8 mouse cellular contexts compared by ENCODE assay signal in genomic region chr4:134497223-134497622, GRCm38 (mm10). TPM values are rescaled to one million over a fixed set of nuclear protein-coding genes. Genes with fewer than 3 reads are reported as not detected.
DNase-seq lines count a peak whose midpoint lies in the region; ATAC-seq and TF ChIP-seq lines count a peak whose summit lies in the region.

No protein-coding gene starts in this region.

- peaks cover 30% of the 10 kb centered on the region for H3K4me1 ChIP-seq in kidney, embryonic 16.5 days (ENCODE audit: insufficient read depth, low read length)
- peaks cover 22% of the 10 kb centered on the region; the same call in 1 of the 2 replicates for H3K4me1 ChIP-seq in hindbrain, postnatal 0 days (ENCODE audit: insufficient read depth, low read length)

- H3K36me3 ChIP-seq in kidney, embryonic 16.5 days (ENCODE audit: insufficient read depth, low read length) = no peaks in the 10 kb centered on the region
- no peaks in the 10 kb centered on the region; the same call in 1 of the 2 replicates for H3K36me3 ChIP-seq in hindbrain, postnatal 0 days (ENCODE audit: insufficient read depth, low read length)
- H3K36me3 ChIP-seq in myocyte (ENCODE audit: control insufficient read depth, insufficient read depth) = no peaks in the 10 kb centered on the region

- no peaks in the 10 kb centered on the region for H3K27me3 ChIP-seq in kidney, embryonic 16.5 days (ENCODE audit: insufficient read depth, low read length)
- H3K27me3 ChIP-seq in hindbrain, postnatal 0 days (ENCODE audit: insufficient read depth, low read length) = no peaks in the 10 kb centered on the region
- H3K27me3 ChIP-seq in myocyte (ENCODE audit: control insufficient read depth, insufficient read depth, insufficient read length) = no peaks in the 10 kb centered on the region

- H3K4me3 ChIP-seq in kidney, embryonic 16.5 days (ENCODE audit: low read length) = peak overlapping the region; percentile 59
- H3K4me3 ChIP-seq in hindbrain, postnatal 0 days (ENCODE audit: low read length) = peak overlapping the region; percentile 56
- H3K4me3 ChIP-seq in myocyte = peak overlapping the region; percentile 21

- no peak overlapping the region; the same call in 1 of the 2 replicates for H3K27ac ChIP-seq in kidney, embryonic 16.5 days (ENCODE audit: low read length)
- peak overlapping the region; percentile 87 for H3K27ac ChIP-seq in hindbrain, postnatal 0 days

- no peak for DNase-seq in kidney, adult 8-10 months
- DNase-seq in hindbrain, postnatal 0 days (ENCODE audit: low spot score) = no peak
- DNase-seq in layer of hippocampus, postnatal 10 days (ENCODE audit: low spot score in 2 of 2) = no peak
- no peak for DNase-seq in gastrocnemius, adult 18-20 months (ENCODE audit: low spot score)
- no peak for DNase-seq in embryo, embryonic 10.5 days (ENCODE audit: low spot score)

- TF ChIP-seq POLR2A in myocyte (IDR thresholded peaks at IDR 0.05; ENCODE audit: insufficient read length, low read depth) = no peak

- 13% methylated on average over 6 of the region's 6 CpGs for WGBS in kidney, embryonic 16.5 days
- WGBS in hindbrain, postnatal 0 days = 5% methylated on average over 6 of the region's 6 CpGs

- H3K79me2 ChIP-seq in myocyte (ENCODE audit: control insufficient read depth, insufficient read depth) = no peaks in the 10 kb centered on the region

- peak overlapping the region; percentile 96 for H3K4me2 ChIP-seq in kidney, embryonic 16.5 days (replicated peaks; ENCODE audit: low read depth, low read length)
- peak overlapping the region; percentile 89 for H3K4me2 ChIP-seq in hindbrain, postnatal 0 days (ENCODE audit: low read depth, low read length)
- H3K4me2 ChIP-seq in myocyte (ENCODE audit: low read depth) = peak overlapping the region; percentile 66

- peak overlapping the region; percentile 53 for H3K9ac ChIP-seq in kidney, embryonic 16.5 days (replicated peaks; ENCODE audit: low read length)
- peak overlapping the region; percentile 67 for H3K9ac ChIP-seq in hindbrain, postnatal 0 days (replicated peaks; ENCODE audit: low read length)

- peak; percentile 20; the same call in 1 of the 2 replicates for ATAC-seq in kidney, embryonic 16.5 days (ENCODE audit: low FRiP score, low TSS enrichment)
- ATAC-seq in common myeloid progenitor, adult 5-6 weeks (replicated peaks; ENCODE audit: low read depth, poor library complexity, severe bottlenecking) = peak; percentile 0; the same call in 1 of the 2 replicates
- ATAC-seq in hindbrain, postnatal 0 days = peak; percentile 58

- H3K9me3 ChIP-seq in kidney, embryonic 16.5 days (ENCODE audit: low read length) = no peaks in the 10 kb centered on the region
- H3K9me3 ChIP-seq in hindbrain, postnatal 0 days (ENCODE audit: low read length) = no peaks in the 10 kb centered on the region

- H3ac ChIP-seq in myocyte (ENCODE audit: control insufficient read depth, insufficient read length) = no peak overlapping the region

- no peak for TF ChIP-seq CTCF in hindbrain, postnatal 0 days (IDR thresholded peaks at IDR 0.05; ENCODE audit: low read depth)

TF ChIP-seq in myocyte, 11 proteins besides CTCF, POLR2A, EP300 and RAD21:
- no peak for TF ChIP-seq TCF3 (IDR thresholded peaks at IDR 0.05; ENCODE audit: insufficient read length, low read depth)
- no peak for TF ChIP-seq MAX (IDR thresholded peaks at IDR 0.05; ENCODE audit: low read depth)
- no peak for TF ChIP-seq USF1 (IDR thresholded peaks at IDR 0.05; ENCODE audit: low read depth)
- TF ChIP-seq CEBPB (IDR thresholded peaks at IDR 0.05; ENCODE audit: insufficient read depth, poor library complexity, severe bottlenecking) = no peak
- TF ChIP-seq SRF (IDR thresholded peaks at IDR 0.05; ENCODE audit: control insufficient read depth, insufficient read length, low read depth) = no peak
- TF ChIP-seq MYOD1 (IDR thresholded peaks at IDR 0.05; ENCODE audit: control insufficient read depth in 1 of 3, insufficient read length in 2 of 3, low read depth in 2 of 3) = no peak
- TF ChIP-seq TCF12 (IDR thresholded peaks at IDR 0.05; ENCODE audit: insufficient read depth, poor library complexity, severe bottlenecking) = no peak
- no peak for TF ChIP-seq MYOG (IDR thresholded peaks at IDR 0.05; ENCODE audit: control insufficient read depth in 1 of 3, insufficient read depth in 1 of 3, insufficient read length in 2 of 3, low read depth in 2 of 3)
- no peak for TF ChIP-seq POLR2AphosphoS2 (IDR thresholded peaks at IDR 0.05; ENCODE audit: insufficient read length, low read depth)
- no peak for TF ChIP-seq REST (IDR thresholded peaks at IDR 0.05; ENCODE audit: insufficient read depth, insufficient read length)
- TF ChIP-seq E2F4 (IDR thresholded peaks at IDR 0.05; ENCODE audit: insufficient read depth) = no peak

RNA-seq across cellular contexts. Expression of gene Paqr7, which starts 0.7 kb away (rescaled TPM):
- polyA plus RNA-seq in kidney, embryonic 16.5 days (2015; fragmentation: Nextera tagmentation; extraction: Ambion mirVana) = 3.3 and 4.4 TPM in 2 replicates
- total RNA-seq in common myeloid progenitor, adult 5-6 weeks (2017) = 10.6 and 12.6 TPM in 2 replicates
- 121 and 142 TPM in 2 replicates for total RNA-seq in hindbrain, postnatal 0 days (2014; rRNA removed)
- 41.1 and 43.5 TPM in 2 replicates for polyA plus RNA-seq in hindbrain, postnatal 0 days (2015; fragmentation: Nextera tagmentation; extraction: Ambion mirVana)
- polyA plus RNA-seq in myocyte (2012; fragmentation: generic; extraction: Trizol) = 9.5 TPM
- total RNA-seq in layer of hippocampus, postnatal 10 days (2021) = 10 to 100 TPM; 50.0 to 51.9 TPM
- total RNA-seq in gastrocnemius, adult 18-20 months (2021) = 1 to 10 TPM; 2.9 to 4.4 TPM

RNA-seq across cellular contexts. Expression of gene Aunip, which starts 13.6 kb away (rescaled TPM):
- 15.1 and 16.3 TPM in 2 replicates for polyA plus RNA-seq in kidney, embryonic 16.5 days (2015; fragmentation: Nextera tagmentation; extraction: Ambion mirVana)
- 32.6 and 37.0 TPM in 2 replicates for total RNA-seq in common myeloid progenitor, adult 5-6 weeks (2017)
- 2.2 and 2.7 TPM in 2 replicates for total RNA-seq in hindbrain, postnatal 0 days (2014; rRNA removed)
- 2.2 and 2.6 TPM in 2 replicates for polyA plus RNA-seq in hindbrain, postnatal 0 days (2015; fragmentation: Nextera tagmentation; extraction: Ambion mirVana)
- polyA plus RNA-seq in myocyte (2012; fragmentation: generic; extraction: Trizol) = 2.3 TPM
- under 1 TPM; 0.48 to 0.78 TPM for total RNA-seq in layer of hippocampus, postnatal 10 days (2021)
- total RNA-seq in gastrocnemius, adult 18-20 months (2021) = not detected

RNA-seq across cellular contexts. Expression of gene Stmn1, which starts 29.1 kb away (rescaled TPM):
- polyA plus RNA-seq in kidney, embryonic 16.5 days (2015; fragmentation: Nextera tagmentation; extraction: Ambion mirVana) = 1,595 and 1,651 TPM in 2 replicates
- 1,614 and 1,654 TPM in 2 replicates for total RNA-seq in common myeloid progenitor, adult 5-6 weeks (2017)
- 667 and 752 TPM in 2 replicates for total RNA-seq in hindbrain, postnatal 0 days (2014; rRNA removed)
- 4,115 and 4,307 TPM in 2 replicates for polyA plus RNA-seq in hindbrain, postnatal 0 days (2015; fragmentation: Nextera tagmentation; extraction: Ambion mirVana)
- polyA plus RNA-seq in myocyte (2012; fragmentation: generic; extraction: Trizol) = 213 TPM
- 1,000 to 10,000 TPM; 1,050 to 1,137 TPM for total RNA-seq in layer of hippocampus, postnatal 10 days (2021)
- total RNA-seq in gastrocnemius, adult 18-20 months (2021) = 1 to 10 TPM; 2.5 to 3.5 TPM

RNA-seq across cellular contexts. Expression of gene Mtfr1l, which starts 38.0 kb away (rescaled TPM):
- polyA plus RNA-seq in kidney, embryonic 16.5 days (2015; fragmentation: Nextera tagmentation; extraction: Ambion mirVana) = 126 and 127 TPM in 2 replicates
- total RNA-seq in common myeloid progenitor, adult 5-6 weeks (2017) = 46.2 and 52.7 TPM in 2 replicates
- 133 and 146 TPM in 2 replicates for total RNA-seq in hindbrain, postnatal 0 days (2014; rRNA removed)
- polyA plus RNA-seq in hindbrain, postnatal 0 days (2015; fragmentation: Nextera tagmentation; extraction: Ambion mirVana) = 177 and 182 TPM in 2 replicates
- 92.0 TPM for polyA plus RNA-seq in myocyte (2012; fragmentation: generic; extraction: Trizol)
- total RNA-seq in layer of hippocampus, postnatal 10 days (2021) = 10 to 100 TPM; 82.0 to 86.7 TPM
- 100 to 1,000 TPM; 139 to 147 TPM for total RNA-seq in gastrocnemius, adult 18-20 months (2021)

RNA-seq across cellular contexts. Expression of gene Selenon, which starts 54.7 kb away (rescaled TPM):
- 9.5 and 9.7 TPM in 2 replicates for polyA plus RNA-seq in kidney, embryonic 16.5 days (2015; fragmentation: Nextera tagmentation; extraction: Ambion mirVana)
- 6.5 and 9.7 TPM in 2 replicates for total RNA-seq in common myeloid progenitor, adult 5-6 weeks (2017)
- total RNA-seq in hindbrain, postnatal 0 days (2014; rRNA removed) = 30.4 and 32.7 TPM in 2 replicates
- polyA plus RNA-seq in hindbrain, postnatal 0 days (2015; fragmentation: Nextera tagmentation; extraction: Ambion mirVana) = 10.0 and 11.3 TPM in 2 replicates
- 35.7 TPM for polyA plus RNA-seq in myocyte (2012; fragmentation: generic; extraction: Trizol)
- total RNA-seq in layer of hippocampus, postnatal 10 days (2021) = 10 to 100 TPM; 16.9 TPM
- 1 to 10 TPM; 4.2 to 4.9 TPM for total RNA-seq in gastrocnemius, adult 18-20 months (2021)

Comparison
In these comparisons a context has a peak if more than half of its experiments do, and no peak if none do; other contexts are left out.
1. ATAC-seq: peak in every context shown above with its lines; median percentile 58 in hindbrain, postnatal 0 days; 20 in kidney, embryonic 16.5 days; 0 in common myeloid progenitor, adult 5-6 weeks.
2. RNA of gene Stmn1, which starts 29.1 kb away (total RNA-seq): 1,614 to 1,654 TPM in common myeloid progenitor, adult 5-6 weeks, 1,050 to 1,137 TPM in layer of hippocampus, postnatal 10 days and 667 to 752 TPM in hindbrain, postnatal 0 days; 2.5 to 3.5 TPM in gastrocnemius, adult 18-20 months; every median in the first group is over 100 times any median in the second.
3. Peak in every context shown above with its lines, with median percentiles within 50 percentile points of each other: H3K4me2 ChIP-seq and H3K4me3 ChIP-seq.